Mouse (Mus musculus): Measurements from ENCODE around the gene Dock4.

The Dock4 gene

GRCm38 (mm10) chr12:40773091-40773490, 327.3 kb downstream of the Dock4 start:
- DNase-seq (ENCODE audit: low spot score) = no peak

DNA sequence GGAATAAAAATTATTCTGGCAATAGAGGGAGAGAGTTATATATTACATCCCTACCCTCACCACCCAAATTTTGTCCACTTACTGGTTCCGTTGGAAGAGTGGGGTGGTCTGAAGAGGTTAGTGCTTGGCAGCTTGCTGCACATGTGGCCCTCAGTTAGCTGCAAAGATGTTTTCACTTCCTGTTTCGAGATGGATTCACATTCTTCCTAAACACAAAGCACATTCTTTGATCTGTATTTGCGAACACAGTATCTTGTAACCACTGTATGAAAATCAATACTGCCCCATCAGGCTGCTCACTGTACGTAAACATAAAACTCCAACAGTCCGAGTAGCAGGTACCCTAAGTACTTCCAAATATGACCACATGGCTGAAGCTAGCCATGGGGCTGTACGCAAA, 335.8 kb downstream of the Dock4 start:
- no peak for DNase-seq (ENCODE audit: low spot score)

GRCm38 (mm10) chr12:40788621-40789111, 342.9 kb downstream of the Dock4 start:
- no peak for DNase-seq (ENCODE audit: low spot score)

GRCm38 (mm10) chr12:40789379-40790361, 343.9 kb downstream of the Dock4 start:
- no peak for DNase-seq (ENCODE audit: low spot score)

GRCm38 (mm10) chr12:40791221-40791620, 345.5 kb downstream of the Dock4 start:
- no peak for DNase-seq (ENCODE audit: low spot score)

DNA sequence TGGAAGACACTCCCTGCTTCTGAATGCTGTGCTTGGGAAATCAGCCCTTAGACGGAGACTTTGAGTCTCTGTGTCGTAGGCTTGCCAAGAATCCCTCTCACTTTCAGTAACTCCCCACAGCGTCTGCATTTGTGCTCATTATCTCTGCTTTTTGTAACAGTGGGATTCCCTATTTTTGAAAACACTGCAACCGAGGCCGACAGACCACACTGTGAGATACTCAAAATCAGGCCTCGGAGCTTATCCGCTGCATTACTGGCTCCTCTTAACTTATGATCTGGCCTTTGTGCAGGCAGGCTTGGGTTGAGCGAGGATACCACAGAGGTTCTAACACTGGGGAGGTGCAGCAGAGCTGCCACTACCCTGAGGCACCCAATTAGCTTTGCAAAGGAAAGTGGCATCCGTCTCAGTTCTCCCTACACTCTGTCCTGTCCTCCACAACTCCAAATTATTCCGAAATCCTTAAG, 346.5 kb downstream of the Dock4 start:
- DNase-seq (ENCODE audit: low spot score) = no peak

GRCm38 (mm10) chr12:40794066-40794465, 348.3 kb downstream of the Dock4 start:
- DNase-seq (ENCODE audit: low spot score) = no peak

GRCm38 (mm10) chr12:40794756-40795155, 349.0 kb downstream of the Dock4 start:
- no peak for DNase-seq (ENCODE audit: low spot score)

DNA sequence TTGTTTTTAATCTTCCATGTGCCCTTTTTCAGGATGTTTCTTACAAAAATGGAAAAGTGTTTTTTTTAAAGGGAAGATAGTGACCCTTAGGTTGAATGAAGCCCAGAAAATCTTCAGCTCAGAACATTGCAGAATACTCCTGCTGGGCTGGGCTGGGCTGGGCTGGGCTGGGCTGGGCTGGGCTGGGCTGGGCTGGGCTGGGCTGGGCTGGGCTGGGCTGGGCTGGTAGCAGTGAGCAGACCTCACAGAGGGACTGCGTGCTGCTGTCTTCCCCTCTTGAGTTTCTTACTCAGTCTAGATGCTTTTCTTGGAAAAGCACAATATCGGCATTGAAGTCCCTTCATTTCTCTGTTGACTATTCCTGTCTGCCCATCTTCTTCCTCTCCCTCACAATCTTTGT, 350.0 kb downstream of the Dock4 start:
- no peak for DNase-seq (ENCODE audit: low spot score)

GRCm38 (mm10) chr12:40796813-40797491, 351.2 kb downstream of the Dock4 start:
- no peak for DNase-seq (ENCODE audit: low spot score)

DNA sequence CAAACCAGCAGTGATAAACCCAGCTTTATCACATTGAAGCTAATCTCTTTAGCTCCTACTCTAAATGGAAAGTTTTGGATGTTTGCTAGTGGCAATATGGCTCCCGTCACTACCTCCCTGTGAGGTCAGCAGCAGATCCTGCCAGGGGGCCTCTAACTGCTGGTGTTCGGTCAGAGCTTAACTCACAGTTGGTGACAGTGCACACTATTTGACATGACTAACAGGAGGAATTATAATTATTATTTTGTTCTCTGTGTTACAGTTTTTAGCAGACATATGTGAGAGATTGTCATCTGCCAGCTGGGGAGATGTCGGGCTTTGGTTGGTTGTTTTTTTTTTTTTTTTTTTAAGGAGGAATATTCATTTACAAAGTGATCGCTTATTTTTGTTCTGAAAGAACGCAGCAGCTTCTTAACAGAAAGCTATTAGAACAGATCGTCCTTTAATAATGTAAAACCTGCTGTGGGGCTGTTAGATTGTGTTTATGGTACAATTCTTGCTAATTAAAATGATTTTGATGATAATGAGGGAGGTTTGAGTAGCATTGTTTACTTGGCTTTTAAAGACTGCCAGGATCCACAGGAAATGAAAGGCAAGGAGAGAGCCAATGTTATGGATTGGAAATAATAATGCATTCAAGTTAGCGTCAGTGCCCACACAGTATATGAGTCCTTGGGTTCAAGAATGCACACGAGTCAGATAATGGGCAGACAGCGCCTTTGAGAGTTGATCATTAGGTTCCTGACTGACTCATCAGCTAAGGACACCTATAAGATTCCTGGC, 352.0 kb downstream of the Dock4 start:
- no peak for DNase-seq (ENCODE audit: low spot score)

GRCm38 (mm10) chr12:40798344-40799017, 352.7 kb downstream of the Dock4 start:
- DNase-seq (ENCODE audit: low spot score) = no peak

DNA sequence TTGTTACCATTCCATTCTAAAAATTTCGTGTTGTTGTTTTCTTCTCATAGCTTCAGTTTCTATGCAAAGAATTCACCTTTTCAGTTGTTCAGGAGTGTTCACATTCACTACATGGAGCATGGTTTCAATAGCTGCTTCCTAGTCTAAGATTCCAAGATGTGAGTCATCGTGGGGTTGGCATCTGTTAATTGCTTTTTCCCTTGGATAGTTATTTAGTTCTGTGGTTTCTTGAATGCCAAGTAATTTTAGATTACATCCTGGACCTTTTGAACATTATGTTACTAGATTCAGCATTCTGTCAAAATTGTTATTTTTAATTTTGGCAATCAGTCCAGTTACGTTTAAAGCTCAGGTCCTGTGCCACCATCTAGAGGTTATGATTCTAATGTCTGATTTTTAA, 355.7 kb downstream of the Dock4 start:
- no peak for DNase-seq (ENCODE audit: low spot score)

DNA sequence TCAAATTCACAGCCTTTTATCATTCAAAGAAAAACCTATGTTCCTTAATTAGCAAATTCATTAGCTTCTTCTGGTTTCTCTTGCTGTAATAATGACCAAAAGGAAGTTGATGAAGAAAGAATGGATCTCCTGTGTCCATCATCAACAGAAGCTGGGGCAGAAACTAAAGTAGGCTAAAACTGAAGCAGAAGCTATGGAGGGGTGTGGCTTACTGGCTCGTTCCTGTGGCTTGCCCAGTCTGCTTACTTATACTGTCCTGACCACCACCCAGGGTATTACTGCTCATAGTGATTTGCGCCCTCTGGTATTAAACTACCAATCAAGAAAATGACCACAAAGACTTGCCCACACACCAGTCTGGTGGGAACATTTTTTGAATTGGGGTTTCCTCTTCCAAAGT, 359.5 kb downstream of the Dock4 start:
- no peak for DNase-seq (ENCODE audit: low spot score)

DNA sequence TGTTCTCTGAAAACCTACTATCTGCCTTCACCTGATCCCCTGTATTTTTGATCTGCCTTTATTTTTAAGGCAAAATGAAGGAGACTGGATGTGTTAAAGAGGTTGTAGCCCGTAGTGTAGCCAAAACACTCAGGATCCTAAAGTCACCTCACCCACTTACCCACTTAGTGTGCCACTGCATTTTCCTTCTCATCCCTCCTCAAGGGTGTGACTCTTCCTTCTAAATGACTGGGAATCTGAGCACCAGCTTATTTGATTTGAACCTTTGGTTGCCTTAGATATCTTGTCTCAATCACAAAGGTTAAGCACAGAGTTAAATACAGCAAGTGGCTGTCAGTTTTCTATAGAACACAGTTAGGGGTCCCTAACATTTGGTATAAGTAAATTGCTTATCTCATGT, 362.2 kb downstream of the Dock4 start:
- no peak for DNase-seq (ENCODE audit: low spot score)

GRCm38 (mm10) chr12:40813474-40813873, 367.7 kb downstream of the Dock4 start:
- DNase-seq (ENCODE audit: low spot score) = no peak

DNA sequence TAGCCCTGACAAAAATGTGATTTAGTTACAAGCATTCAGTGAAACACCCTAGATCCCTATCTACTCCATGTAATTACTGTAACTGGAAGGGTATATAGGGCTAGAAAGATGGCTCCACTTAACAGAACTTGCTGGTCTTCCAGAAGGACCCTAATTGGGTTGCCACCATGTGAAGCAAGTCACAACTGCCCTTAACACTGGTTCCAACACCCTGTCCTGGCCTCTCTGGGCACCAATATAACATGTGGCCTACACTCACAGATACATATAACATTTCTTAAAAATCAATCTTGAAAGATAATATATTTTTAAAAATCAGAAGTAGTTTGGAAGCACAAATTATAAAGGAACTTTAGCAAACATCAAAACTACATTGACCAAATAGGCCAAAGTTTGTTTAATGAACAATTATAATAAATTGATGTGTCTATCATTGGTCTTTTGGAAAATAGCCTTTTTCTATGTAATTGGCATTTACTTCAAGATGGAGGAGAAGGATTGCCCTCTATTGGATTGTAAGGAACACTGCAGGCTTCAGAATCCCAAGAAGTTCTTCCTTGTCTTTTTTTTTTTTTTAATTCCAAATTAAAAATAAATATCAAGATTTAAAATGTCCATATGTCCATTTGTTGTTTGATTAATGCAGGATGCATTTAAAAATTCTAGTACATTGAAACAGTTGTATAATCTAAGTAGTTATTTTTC, 369.1 kb downstream of the Dock4 start:
- DNase-seq (ENCODE audit: low spot score) = no peak

DNA sequence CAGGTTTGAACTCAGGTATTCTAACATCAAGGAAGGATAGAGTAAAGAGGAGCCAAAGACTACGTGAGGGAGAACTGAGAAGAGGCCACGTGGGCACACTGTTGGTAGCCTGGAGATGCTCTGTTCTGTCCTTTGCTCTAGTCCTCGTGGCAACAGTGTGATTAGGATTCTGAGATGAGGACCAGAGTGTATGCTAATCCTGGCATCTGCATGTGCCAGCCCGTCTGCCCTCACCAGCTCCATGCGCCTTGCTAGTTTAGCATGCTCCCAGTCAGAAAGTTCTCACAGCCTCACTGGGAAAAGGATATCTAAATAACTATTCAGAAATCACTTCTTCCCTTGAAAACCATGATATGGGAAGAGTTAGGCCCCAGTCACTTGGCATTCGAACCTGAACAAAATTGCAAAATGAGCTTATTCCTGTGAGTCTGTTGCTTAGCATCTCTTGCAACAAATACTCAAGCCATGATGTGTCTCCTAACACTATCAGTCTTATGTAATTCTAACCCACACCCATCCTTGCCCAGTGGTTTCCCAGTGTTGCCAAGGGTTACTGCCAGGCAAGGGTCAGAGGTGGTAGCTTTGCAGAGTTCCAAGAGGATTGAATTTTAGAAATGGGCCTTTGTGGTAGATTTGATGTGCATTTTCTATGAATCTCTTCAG, 372.4 kb downstream of the Dock4 start:
- DNase-seq (ENCODE audit: low spot score) = no peak

GRCm38 (mm10) chr12:40823631-40824030, 377.9 kb downstream of the Dock4 start:
- DNase-seq (ENCODE audit: low spot score) = no peak

- no peak for DNase-seq (ENCODE audit: low spot score)
These were observed 378.5 kb downstream of the Dock4 start for GRCm38 (mm10) chr12:40824251-40824650.
